Comparison of ENCODE assay signal across 28 mouse cellular contexts in genomic region chr3:123645008-123645407, GRCm38 (mm10). TPM values are rescaled to one million over a fixed set of nuclear protein-coding genes. Genes with fewer than 3 reads are reported as not detected.
DNase-seq lines count a peak whose midpoint lies in the region; ATAC-seq and TF ChIP-seq lines count a peak whose summit lies in the region.
"Had no signal": no experiment of that assay in that cellular context is flagged by ENCODE, and none has a peak within 500 bp of the region (broad histone marks: within the 10 kb centered on the region; RNA-seq: fewer than 3 reads in every experiment).

No protein-coding gene starts in this region.

- H3K9ac ChIP-seq in midbrain, embryonic 12.5 days (replicated peaks), result no peak overlapping the region
- H3K9ac ChIP-seq in midbrain, embryonic 16.5 days (ENCODE audit: low read depth, low read length), result no peak overlapping the region
- no peak overlapping the region for H3K9ac ChIP-seq in forebrain, embryonic 12.5 days
- H3K9ac ChIP-seq in forebrain, postnatal 0 days, result no peak overlapping the region
- H3K9ac ChIP-seq: heart, embryonic 15.5 days; limb, embryonic 13.5 days; lung, embryonic 15.5 days had no signal

- DNase-seq in brain, embryonic 14.5 days (ENCODE audit: low read depth), result peak; percentile 82
- peak; percentile 31 for DNase-seq in forebrain, postnatal 0 days
- no peak for DNase-seq in cerebellum, adult 11-12 months
- no peak for DNase-seq in ovary, postnatal 14 days (ENCODE audit: low spot score)
- DNase-seq: adrenal gland, postnatal 14 days; cerebellum, adult 8-10 months; cerebellum, postnatal 25 days; gastrocnemius, postnatal 14 days; heart, adult 11 months; kidney, adult 8-10 months; kidney, postnatal 4 days; right cerebral cortex, adult 18-20 months; thymus, adult 18-20 months; thymus, postnatal 25 days had no signal

- TF ChIP-seq POLR2A in brain, embryonic 14.5 days (IDR thresholded peaks at IDR 0.05; ENCODE audit: borderline replicate concordance, extremely low read depth, insufficient read depth, insufficient read length, poor library complexity, severe bottlenecking), result no peak

- no peak overlapping the region for H3K4me3 ChIP-seq in midbrain, embryonic 12.5 days
- no peak overlapping the region for H3K4me3 ChIP-seq in midbrain, embryonic 16.5 days (ENCODE audit: low read depth, low read length)
- H3K4me3 ChIP-seq in forebrain, embryonic 12.5 days (replicated peaks), result no peak overlapping the region
- no peak overlapping the region for H3K4me3 ChIP-seq in forebrain, postnatal 0 days (ENCODE audit: low read depth, low read length)
- H3K4me3 ChIP-seq: heart, embryonic 10.5 days; heart, embryonic 15.5 days; limb, embryonic 13.5 days; lung, embryonic 15.5 days had no signal

- peaks cover 6% of the 10 kb centered on the region; the same call in 1 of the 2 replicates for H3K4me1 ChIP-seq in midbrain, embryonic 12.5 days
- peaks cover 4% of the 10 kb centered on the region for H3K4me1 ChIP-seq in midbrain, embryonic 16.5 days (ENCODE audit: control insufficient read depth, insufficient read depth, low read length)
- peaks cover 11% of the 10 kb centered on the region; the same call in 1 of the 2 replicates for H3K4me1 ChIP-seq in forebrain, embryonic 12.5 days
- no peaks in the 10 kb centered on the region for H3K4me1 ChIP-seq in forebrain, postnatal 0 days (ENCODE audit: insufficient read depth)
- H3K4me1 ChIP-seq: heart, embryonic 10.5 days; heart, embryonic 15.5 days; limb, embryonic 13.5 days; lung, embryonic 15.5 days had no signal

- H3K9me3 ChIP-seq in midbrain, embryonic 12.5 days, result no peaks in the 10 kb centered on the region
- H3K9me3 ChIP-seq in midbrain, embryonic 16.5 days (replicated peaks; ENCODE audit: control insufficient read depth, low read length, poor library complexity, severe bottlenecking), result no peaks in the 10 kb centered on the region
- no peaks in the 10 kb centered on the region for H3K9me3 ChIP-seq in forebrain, embryonic 12.5 days
- H3K9me3 ChIP-seq in forebrain, postnatal 0 days (ENCODE audit: low read length), result no peaks in the 10 kb centered on the region
- H3K9me3 ChIP-seq: heart, embryonic 10.5 days; heart, embryonic 15.5 days; limb, embryonic 13.5 days; lung, embryonic 15.5 days had no signal

- WGBS in midbrain, embryonic 12.5 days, result 38% methylated on average over 4 of the region's 4 CpGs
- WGBS in midbrain, embryonic 16.5 days, result 31% methylated on average over 4 of the region's 4 CpGs
- WGBS in forebrain, embryonic 12.5 days, result 31% methylated on average over 4 of the region's 4 CpGs
- WGBS in forebrain, postnatal 0 days, result 18% methylated on average over 4 of the region's 4 CpGs

- no peak overlapping the region for H3K4me2 ChIP-seq in midbrain, embryonic 12.5 days (replicated peaks)
- no peak overlapping the region for H3K4me2 ChIP-seq in midbrain, embryonic 16.5 days (ENCODE audit: low read length)
- no peak overlapping the region for H3K4me2 ChIP-seq in forebrain, embryonic 12.5 days
- no peak overlapping the region for H3K4me2 ChIP-seq in forebrain, postnatal 0 days (ENCODE audit: low read depth)
- H3K4me2 ChIP-seq: heart, embryonic 15.5 days; limb, embryonic 13.5 days; liver, embryonic 11.5 days; lung, embryonic 15.5 days had no signal

- H3K36me3 ChIP-seq in midbrain, embryonic 12.5 days, result no peaks in the 10 kb centered on the region
- no peaks in the 10 kb centered on the region for H3K36me3 ChIP-seq in midbrain, embryonic 16.5 days (ENCODE audit: control insufficient read depth, insufficient read depth, low read length)
- no peaks in the 10 kb centered on the region for H3K36me3 ChIP-seq in forebrain, embryonic 12.5 days (replicated peaks)
- no peaks in the 10 kb centered on the region for H3K36me3 ChIP-seq in forebrain, postnatal 0 days (ENCODE audit: insufficient read depth)
- H3K36me3 ChIP-seq: heart, embryonic 10.5 days; heart, embryonic 15.5 days; limb, embryonic 13.5 days; lung, embryonic 15.5 days had no signal

- no peak for TF ChIP-seq CTCF in brain, embryonic 14.5 days (IDR thresholded peaks at IDR 0.05; ENCODE audit: borderline replicate concordance, extremely low read depth, insufficient read depth, insufficient read length)
- no peak for TF ChIP-seq CTCF in forebrain, postnatal 0 days (IDR thresholded peaks at IDR 0.05; ENCODE audit: low read depth)

- H3K27me3 ChIP-seq in midbrain, embryonic 12.5 days, result no peaks in the 10 kb centered on the region
- no peaks in the 10 kb centered on the region for H3K27me3 ChIP-seq in midbrain, embryonic 16.5 days (ENCODE audit: control insufficient read depth, insufficient read depth, low read depth, low read length)
- no peaks in the 10 kb centered on the region for H3K27me3 ChIP-seq in forebrain, embryonic 12.5 days
- no peaks in the 10 kb centered on the region for H3K27me3 ChIP-seq in forebrain, postnatal 0 days (ENCODE audit: insufficient read depth, low read length)
- H3K27me3 ChIP-seq: heart, embryonic 15.5 days; limb, embryonic 13.5 days; lung, embryonic 15.5 days had no signal

- ATAC-seq in midbrain, embryonic 12.5 days (ENCODE audit: low FRiP score, low read depth), result peak; percentile 54
- ATAC-seq in midbrain, embryonic 16.5 days, result no peak
- ATAC-seq in forebrain, embryonic 12.5 days (ENCODE audit: low FRiP score), result peak; percentile 73
- ATAC-seq in forebrain, postnatal 0 days, result peak; percentile 98
- ATAC-seq: CD4-positive, CD25-positive, alpha-beta regulatory T cell, adult 4 months; intestine, embryonic 16.5 days had no signal

- no peak overlapping the region for H3K27ac ChIP-seq in midbrain, embryonic 12.5 days (replicated peaks)
- no peak overlapping the region for H3K27ac ChIP-seq in midbrain, embryonic 16.5 days (ENCODE audit: low read length)
- no peak overlapping the region for H3K27ac ChIP-seq in forebrain, embryonic 12.5 days
- peak overlapping the region; percentile 66; the same call in 1 of the 2 replicates for H3K27ac ChIP-seq in forebrain, postnatal 0 days (ENCODE audit: low read depth, low read length)
- H3K27ac ChIP-seq: heart, embryonic 10.5 days; heart, embryonic 15.5 days; kidney, postnatal 0 days; limb, embryonic 13.5 days; lung, embryonic 15.5 days; stomach, postnatal 0 days had no signal

RNA-seq across cellular contexts. Expression of gene Ndst3, which starts 45.6 kb away (rescaled TPM):
- 23.5 and 24.1 TPM in 2 replicates for polyA plus RNA-seq in midbrain, embryonic 12.5 days (2016; fragmentation: Nextera tagmentation; extraction: Ambion mirVana)
- 12.0 and 15.6 TPM in 2 replicates for polyA plus RNA-seq in midbrain, embryonic 16.5 days (2015; fragmentation: Nextera tagmentation; extraction: Ambion mirVana)
- polyA plus RNA-seq in brain, embryonic 14.5 days (2012; rRNA removed), result 14.8 and 17.9 TPM in 2 replicates
- polyA plus RNA-seq in forebrain, embryonic 12.5 days (2016; fragmentation: Nextera tagmentation; extraction: Ambion mirVana), result 6.7 and 8.8 TPM in 2 replicates
- total RNA-seq in forebrain, postnatal 0 days (2014; rRNA removed), result 7.3 and 9.3 TPM in 2 replicates
- 2.8 and 4.2 TPM in 2 replicates for polyA plus RNA-seq in forebrain, postnatal 0 days (2015; fragmentation: Nextera tagmentation; extraction: Ambion mirVana)
- total RNA-seq: monocyte, adult 5-6 weeks had no signal
- polyA plus RNA-seq: CD4-positive, CD25-positive, alpha-beta regulatory T cell, adult 4 months; spleen, adult 2 months had no signal

Comparison
In these comparisons a context has a peak if more than half of its experiments do, and no peak if none do; other contexts are left out.
1. DNase-seq: peak in brain, embryonic 14.5 days (single experiment) and forebrain, postnatal 0 days (single experiment); none in cerebellum, adult 11-12 months (single experiment) and ovary, postnatal 14 days (single experiment).